8 mouse cellular contexts compared by ENCODE assay signal in genomic region chr12:110277965-110278307, GRCm38 (mm10). TPM values are rescaled to one million over a fixed set of nuclear protein-coding genes. Genes with fewer than 3 reads are reported as not detected.
DNase-seq lines count a peak whose midpoint lies in the region; ATAC-seq lines count a peak whose summit lies in the region.

No protein-coding gene starts in this region.

- H3K27me3 ChIP-seq in heart, embryonic 12.5 days (replicated peaks), result peaks cover 99% of the 10 kb centered on the region
- peaks cover 87% of the 10 kb centered on the region for H3K27me3 ChIP-seq in kidney, embryonic 16.5 days (ENCODE audit: insufficient read depth, low read length)

- ATAC-seq in heart, embryonic 12.5 days (ENCODE audit: insufficient number of reproducible peaks, low FRiP score), result no peak
- ATAC-seq in kidney, embryonic 16.5 days (ENCODE audit: low FRiP score, low TSS enrichment), result peak; percentile 25; the same call in 1 of the 2 replicates

- H3K9ac ChIP-seq in heart, embryonic 12.5 days, result no peak overlapping the region
- H3K9ac ChIP-seq in kidney, embryonic 16.5 days (replicated peaks; ENCODE audit: low read length), result no peak overlapping the region

- no peaks in the 10 kb centered on the region for H3K36me3 ChIP-seq in heart, embryonic 12.5 days
- no peaks in the 10 kb centered on the region for H3K36me3 ChIP-seq in kidney, embryonic 16.5 days (ENCODE audit: insufficient read depth, low read length)

- H3K27ac ChIP-seq in heart, embryonic 12.5 days (ENCODE audit: poor library complexity, severe bottlenecking), result no peak overlapping the region
- no peak overlapping the region for H3K27ac ChIP-seq in kidney, embryonic 16.5 days (ENCODE audit: low read length)

- intact Hi-C loops in left cerebral cortex, postnatal 4 days (cut with DNase I), result no loop called here

- H3K4me3 ChIP-seq in heart, embryonic 12.5 days, result peak overlapping the region; percentile 44
- H3K4me3 ChIP-seq in kidney, embryonic 16.5 days (ENCODE audit: low read length), result peak overlapping the region; percentile 49

- DNase-seq in left cerebral cortex, postnatal 4 days, result peak; percentile 19
- no peak for DNase-seq in left cerebral cortex, adult 8-10 months (ENCODE audit: low spot score in 2 of 2)
- DNase-seq in lung, postnatal 36 days, result peak; percentile 10
- no peak for DNase-seq in spleen, postnatal 4 days (ENCODE audit: low spot score in 2 of 2)
- no peak for DNase-seq in cerebellum, postnatal 25 days
- DNase-seq in thymus, postnatal 14 days, result no peak

- 1% methylated on average over 37 of the region's 58 CpGs for WGBS in heart, embryonic 12.5 days
- under 1% methylated on average over 37 of the region's 58 CpGs for WGBS in kidney, embryonic 16.5 days

- no peaks in the 10 kb centered on the region for H3K9me3 ChIP-seq in heart, embryonic 12.5 days (replicated peaks)
- no peaks in the 10 kb centered on the region for H3K9me3 ChIP-seq in kidney, embryonic 16.5 days (ENCODE audit: low read length)

- H3K4me1 ChIP-seq in heart, embryonic 12.5 days (replicated peaks), result peaks cover 10% of the 10 kb centered on the region
- peaks cover 20% of the 10 kb centered on the region; the same call in 1 of the 2 replicates for H3K4me1 ChIP-seq in kidney, embryonic 16.5 days (ENCODE audit: insufficient read depth, low read length)

- peak overlapping the region; percentile 70 for H3K4me2 ChIP-seq in heart, embryonic 12.5 days
- H3K4me2 ChIP-seq in kidney, embryonic 16.5 days (replicated peaks; ENCODE audit: low read depth, low read length), result peak overlapping the region; percentile 71

RNA-seq across cellular contexts. Expression of gene Dio3, which starts 0.9 kb away (rescaled TPM):
- 1 to 10 TPM; 1.1 to 2.3 TPM for total RNA-seq in left cerebral cortex, postnatal 4 days (2021)
- total RNA-seq in left cerebral cortex, adult 8-10 months (2022), result 1 to 10 TPM; 1.4 to 3.4 (median 2.2) TPM
- polyA plus RNA-seq in heart, embryonic 12.5 days (2016; fragmentation: Nextera tagmentation; extraction: Ambion mirVana), result 0.29 TPM in 1 of 2 replicates, not detected in the other
- polyA plus RNA-seq in kidney, embryonic 16.5 days (2015; fragmentation: Nextera tagmentation; extraction: Ambion mirVana), result 0.14 and 0.32 TPM in 2 replicates

Comparison
In these comparisons a context has a peak if more than half of its experiments do, and no peak if none do; other contexts are left out.
1. DNase-seq: peak in left cerebral cortex, postnatal 4 days (single experiment) and lung, postnatal 36 days (single experiment); none in left cerebral cortex, adult 8-10 months (0 of 2), spleen, postnatal 4 days (0 of 2), cerebellum, postnatal 25 days (0 of 2) and thymus, postnatal 14 days (single experiment).